Comparison of ENCODE assay signal across 7 mouse cellular contexts in genomic region chr19:60812036-60812389, GRCm38 (mm10). TPM values are rescaled to one million over a fixed set of nuclear protein-coding genes. Genes with fewer than 3 reads are reported as not detected.
DNase-seq lines count a peak whose midpoint lies in the region; ATAC-seq lines count a peak whose summit lies in the region.

No protein-coding gene starts in this region.

- no peaks in the 10 kb centered on the region for H3K9me3 ChIP-seq in neural tube, embryonic 11.5 days (ENCODE audit: control insufficient read depth, low read length)
- no peaks in the 10 kb centered on the region for H3K9me3 ChIP-seq in forebrain, embryonic 10.5 days
- no peaks in the 10 kb centered on the region for H3K9me3 ChIP-seq in stomach, embryonic 15.5 days

- H3K4me1 ChIP-seq in neural tube, embryonic 11.5 days (ENCODE audit: control insufficient read depth, insufficient read depth, low read length): 0 out of 2 replicates have a peak, but pooled peaks cover 3% of the 10 kb centered on the region
- H3K4me1 ChIP-seq in forebrain, embryonic 10.5 days: peaks cover 17% of the 10 kb centered on the region
- no peaks in the 10 kb centered on the region for H3K4me1 ChIP-seq in stomach, embryonic 15.5 days

- H3K36me3 ChIP-seq in neural tube, embryonic 11.5 days (ENCODE audit: control insufficient read depth, insufficient read depth, low read length): no peaks in the 10 kb centered on the region
- H3K36me3 ChIP-seq in forebrain, embryonic 10.5 days (replicated peaks): peaks cover 23% of the 10 kb centered on the region
- H3K36me3 ChIP-seq in stomach, embryonic 15.5 days: 0 out of 2 replicates have a peak, but pooled peaks cover 14% of the 10 kb centered on the region

- H3K4me3 ChIP-seq in neural tube, embryonic 11.5 days (ENCODE audit: low read depth, low read length): peak overlapping the region; percentile 79
- peak overlapping the region; percentile 88 for H3K4me3 ChIP-seq in forebrain, embryonic 10.5 days
- H3K4me3 ChIP-seq in stomach, embryonic 15.5 days (replicated peaks): peak overlapping the region; percentile 76

- H3K27me3 ChIP-seq in neural tube, embryonic 11.5 days (ENCODE audit: control insufficient read depth, insufficient read depth, low read length): no peaks in the 10 kb centered on the region
- H3K27me3 ChIP-seq in forebrain, embryonic 10.5 days (ENCODE audit: poor library complexity, severe bottlenecking): no peaks in the 10 kb centered on the region
- H3K27me3 ChIP-seq in stomach, embryonic 15.5 days (replicated peaks): no peaks in the 10 kb centered on the region

- DNase-seq in neural tube, embryonic 11.5 days (ENCODE audit: low spot score): no peak
- DNase-seq in neural tube, embryonic 10.5 days (ENCODE audit: extremely low spot score, low spot score): no peak
- no peak for DNase-seq in forebrain, embryonic 10.5 days (ENCODE audit: extremely low spot score, low spot score)
- peak; percentile 42 for DNase-seq in liver
- DNase-seq in frontal cortex, postnatal 25 days (ENCODE audit: low spot score in 2 of 2): no peak
- no peak for DNase-seq in thymus, postnatal 25 days

- WGBS in neural tube, embryonic 11.5 days: 22% methylated on average over 10 of the region's 10 CpGs
- WGBS in forebrain, embryonic 10.5 days: 22% methylated on average over 10 of the region's 10 CpGs
- WGBS in stomach, embryonic 15.5 days: 18% methylated on average over 10 of the region's 10 CpGs

- H3K4me2 ChIP-seq in neural tube, embryonic 11.5 days (ENCODE audit: low read depth): peak overlapping the region; percentile 74
- peak overlapping the region; percentile 74 for H3K4me2 ChIP-seq in stomach, embryonic 15.5 days

- ATAC-seq in neural tube, embryonic 11.5 days (ENCODE audit: insufficient read depth, low FRiP score, low TSS enrichment): no peak
- peak; percentile 14; the same call in 1 of the 2 replicates for ATAC-seq in stomach, embryonic 15.5 days (ENCODE audit: insufficient read depth, low FRiP score, low read depth)

- H3K9ac ChIP-seq in neural tube, embryonic 11.5 days (ENCODE audit: low read length): peak overlapping the region; percentile 82
- H3K9ac ChIP-seq in stomach, embryonic 15.5 days: peak overlapping the region; percentile 57; the same call in 1 of the 2 replicates

- no peak overlapping the region; the same call in 1 of the 2 replicates for H3K27ac ChIP-seq in neural tube, embryonic 11.5 days (ENCODE audit: low read depth, low read length)
- peak overlapping the region; percentile 92 for H3K27ac ChIP-seq in forebrain, embryonic 10.5 days
- H3K27ac ChIP-seq in stomach, embryonic 15.5 days: 0 out of 2 replicates have a peak overlapping the region, but pooled peaks have one; percentile 80

RNA-seq across cellular contexts. Expression of gene Fam45a, which starts 0.6 kb away (rescaled TPM):
- 34.3 and 36.4 TPM in 2 replicates for polyA plus RNA-seq in neural tube, embryonic 11.5 days (2014; fragmentation: Nextera tagmentation; extraction: Ambion mirVana)
- polyA plus RNA-seq in forebrain, embryonic 10.5 days (2016; fragmentation: Nextera tagmentation; extraction: Ambion mirVana): 26.2 and 27.9 TPM in 2 replicates
- 30.8 and 33.1 TPM in 2 replicates for polyA plus RNA-seq in stomach, embryonic 15.5 days (2015; fragmentation: Nextera tagmentation; extraction: Ambion mirVana)

RNA-seq across cellular contexts. Expression of gene Eif3a, which starts 21.6 kb away (rescaled TPM):
- polyA plus RNA-seq in neural tube, embryonic 11.5 days (2014; fragmentation: Nextera tagmentation; extraction: Ambion mirVana): 167 and 168 TPM in 2 replicates
- polyA plus RNA-seq in forebrain, embryonic 10.5 days (2016; fragmentation: Nextera tagmentation; extraction: Ambion mirVana): 165 and 170 TPM in 2 replicates
- 135 and 145 TPM in 2 replicates for polyA plus RNA-seq in stomach, embryonic 15.5 days (2015; fragmentation: Nextera tagmentation; extraction: Ambion mirVana)

RNA-seq across cellular contexts. Expression of gene Sfxn4, which starts 49.3 kb away (rescaled TPM):
- 12.9 and 14.4 TPM in 2 replicates for polyA plus RNA-seq in neural tube, embryonic 11.5 days (2014; fragmentation: Nextera tagmentation; extraction: Ambion mirVana)
- 10.8 and 11.5 TPM in 2 replicates for polyA plus RNA-seq in forebrain, embryonic 10.5 days (2016; fragmentation: Nextera tagmentation; extraction: Ambion mirVana)
- 5.7 and 5.8 TPM in 2 replicates for polyA plus RNA-seq in stomach, embryonic 15.5 days (2015; fragmentation: Nextera tagmentation; extraction: Ambion mirVana)

RNA-seq across cellular contexts. Expression of gene Nanos1, which starts 56.2 kb away (rescaled TPM):
- polyA plus RNA-seq in neural tube, embryonic 11.5 days (2014; fragmentation: Nextera tagmentation; extraction: Ambion mirVana): 4.4 and 4.6 TPM in 2 replicates
- 1.4 and 1.6 TPM in 2 replicates for polyA plus RNA-seq in forebrain, embryonic 10.5 days (2016; fragmentation: Nextera tagmentation; extraction: Ambion mirVana)
- 1.5 and 1.6 TPM in 2 replicates for polyA plus RNA-seq in stomach, embryonic 15.5 days (2015; fragmentation: Nextera tagmentation; extraction: Ambion mirVana)
